Mouse (Mus musculus) hindbrain, embryonic 10.5 days (tissue): Measurements from ENCODE around the gene Crnkl1. TPM values are rescaled to one million over a fixed set of nuclear protein-coding genes. Genes with fewer than 3 reads are reported as not detected.
A peak's percentile ranks its signal among the peaks of the same experiment; 100 is the strongest.
"Not testable (repeated sequence)": the region's sequence is repeated elsewhere in the genome, so short reads cannot be mapped to it uniquely, and the experiment has no call there.

Source experiments
- DNase-seq: peaks from one replicate; pipeline ENCODE4 v3.0.0-alpha.2; 2017; ENCODE audit warnings: low spot score
- H3K27ac ChIP-seq: fragments of 300-500 bp; sonication (generic); 2 replicates; pipeline ENCODE4 v1.5.1; 2016; ENCODE audit warnings: mild to moderate bottlenecking, moderate library complexity
- H3K27me3 ChIP-seq: fragments of 300-500 bp; sonication (generic); 2 replicates; pipeline ENCODE4 v1.6.1; 2016; ENCODE audit warnings: mild to moderate bottlenecking; ENCODE audit not compliant: poor library complexity, insufficient read depth, severe bottlenecking
- H3K36me3 ChIP-seq: fragments of 300-500 bp; sonication (generic); 2 replicates; pipeline ENCODE4 v1.6.1; 2016; ENCODE audit warnings: mild to moderate bottlenecking, moderate library complexity
- H3K4me1 ChIP-seq: fragments of 300-500 bp; sonication (generic); replicated peaks from 2 replicates; pipeline ENCODE4 v1.6.1; 2016; ENCODE audit warnings: mild to moderate bottlenecking
- H3K4me3 ChIP-seq: fragments of 300-500 bp; sonication (generic); 2 replicates; pipeline ENCODE4 v1.5.1; 2016; ENCODE audit warnings: mild to moderate bottlenecking, moderate library complexity
- H3K9me3 ChIP-seq: fragments of 300-500 bp; sonication (generic); 2 replicates; pipeline ENCODE4 v1.6.1; 2016; ENCODE audit warnings: mild to moderate bottlenecking, moderate library complexity
- WGBS: fragments of 180-500 bp; shearing (Covaris S2); methylation state at CpG from one replicate; pipeline ENCODE4 v1.1.7; 2016; 5-methylcytosine and 5-hydroxymethylcytosine counted together
- polyA plus RNA-seq: library from polyadenylated mRNA; unstranded; fragments of >200 nt; fragmentation: Nextera tagmentation; extraction: Ambion mirVana; gene quantifications from 2 replicates; pipeline ENCODE4 v1.2.1, GENCODE M21; 2016

The Crnkl1 gene
- polyA plus RNA-seq, 1 experiment from 2014 or later = 26.7 TPM

GRCm38 (mm10) chr2:145903061-145903901 lies 31.5 kb downstream of the Crnkl1 start:
- under 1% methylated on average over 68 of the region's 68 CpGs for WGBS
- peaks cover 29% of the 10 kb centered on the region for H3K36me3 ChIP-seq
- H3K4me3 ChIP-seq = peak overlapping the region; percentile 96
- no peaks in the 10 kb centered on the region for H3K9me3 ChIP-seq
- H3K27ac ChIP-seq = peak overlapping the region; percentile 98
- DNase-seq = peak; percentile 93
- H3K4me1 ChIP-seq = peaks cover 21% of the 10 kb centered on the region
- H3K27me3 ChIP-seq = no peaks in the 10 kb centered on the region

DNA sequence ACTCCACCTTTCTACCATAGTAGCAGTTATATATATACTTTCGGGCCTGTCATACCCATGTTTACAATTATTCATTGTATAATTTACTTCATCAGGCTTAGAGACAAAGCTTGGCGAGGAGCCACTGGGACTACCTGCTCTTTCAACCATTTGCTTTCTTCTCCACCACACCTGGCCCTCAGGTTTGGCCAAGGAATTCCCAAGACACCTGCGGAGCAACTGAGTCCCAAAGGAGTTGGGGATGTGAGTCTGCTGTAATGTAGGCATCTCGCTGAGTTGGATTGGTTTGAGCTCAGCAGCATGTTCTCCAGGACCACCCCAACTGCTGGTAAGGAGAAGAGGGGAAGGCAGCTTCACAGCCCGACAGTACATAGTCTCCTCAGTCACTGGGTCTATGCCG lies 33.0 kb downstream of the Crnkl1 start, which contains the start of gene Naa20:
Naa20 (plus strand) TSS at position 239 of the 400 bp plus-strand sequence.
- WGBS = 84% methylated on average over 6 of the region's 6 CpGs
- peak within 1 kb of the TSS; percentile 96 for H3K4me3 ChIP-seq

GRCm38 (mm10) chr2:145900318-145900717 lies 34.5 kb downstream of the Crnkl1 start:
- not testable (repeated sequence) for H3K9me3 ChIP-seq, H3K36me3 ChIP-seq, H3K27ac ChIP-seq, H3K27me3 ChIP-seq, DNase-seq, H3K4me3 ChIP-seq
- 83% methylated on average over 8 of the region's 8 CpGs for WGBS
- peaks cover 20% of the 10 kb centered on the region for H3K4me1 ChIP-seq

More for the DNA sequence above, 33.0 kb downstream of the Crnkl1 start, which contains the start of gene Naa20:
- DNase-seq = no peak
- Histone ChIP-seq H3K9me3 (no peaks in the 10 kb centered on the region), H3K27ac (peak within 1 kb of the TSS; percentile 98; the same call in 1 of the 2 replicates), H3K36me3 (peaks cover 17% of the 10 kb centered on the region), H3K4me1 (peaks cover 21% of the 10 kb centered on the region), H3K27me3 (no peaks in the 10 kb centered on the region)

- Histone ChIP-seq H3K36me3 (no peaks in the 10 kb centered on the region), H3K27me3 (no peaks in the 10 kb centered on the region), H3K4me1 (0 out of 2 replicates have a peak, but pooled peaks cover 4% of the 10 kb centered on the region), H3K4me3 (no peak overlapping the region), H3K9me3 (no peaks in the 10 kb centered on the region), H3K27ac (no peak overlapping the region)
- WGBS = 87% methylated on average over 9 of the region's 9 CpGs
- DNase-seq = no peak
Observed at GRCm38 (mm10) chr2:145898106-145898505, 36.7 kb downstream of the Crnkl1 start.

GRCm38 (mm10) chr2:145893756-145894155 lies 41.1 kb downstream of the Crnkl1 start:
- no peaks in the 10 kb centered on the region for H3K4me1 ChIP-seq
- no peak overlapping the region for H3K4me3 ChIP-seq
- no peaks in the 10 kb centered on the region for H3K27me3 ChIP-seq
- 98% methylated on average over 6 of the region's 6 CpGs for WGBS
- H3K36me3 ChIP-seq = no peaks in the 10 kb centered on the region
- no peaks in the 10 kb centered on the region for H3K9me3 ChIP-seq
- no peak overlapping the region for H3K27ac ChIP-seq
- no peak for DNase-seq

DNA sequence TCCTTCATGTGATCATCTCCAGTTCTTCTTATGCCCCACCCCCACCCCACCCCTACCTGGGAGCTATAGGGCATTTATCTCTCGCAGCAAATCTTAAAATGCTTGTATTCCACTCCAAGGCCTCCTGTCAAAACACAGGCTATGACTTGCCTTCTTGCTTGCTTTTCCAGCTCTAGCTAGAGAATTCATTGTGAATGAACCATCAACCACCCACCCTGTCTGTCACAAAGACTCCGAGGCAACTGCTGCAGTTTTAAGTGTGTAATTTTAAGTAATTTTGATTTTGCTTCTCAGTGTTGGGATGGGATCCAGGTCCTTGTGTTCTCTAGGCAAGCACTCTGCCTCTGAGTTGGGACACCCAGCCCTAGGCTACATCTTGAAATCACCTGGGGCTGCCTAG lies 44.2 kb downstream of the Crnkl1 start:
- H3K9me3 ChIP-seq = no peaks in the 10 kb centered on the region
- H3K27ac ChIP-seq = no peak overlapping the region
- no peak overlapping the region for H3K4me3 ChIP-seq
- WGBS = 90% methylated on average over 2 of the region's 2 CpGs
- H3K27me3 ChIP-seq = no peaks in the 10 kb centered on the region
- H3K36me3 ChIP-seq = peaks cover 4% of the 10 kb centered on the region; the same call in 1 of the 2 replicates
- DNase-seq = no peak
- peaks cover 7% of the 10 kb centered on the region for H3K4me1 ChIP-seq

- Histone ChIP-seq H3K27me3 (no peaks in the 10 kb centered on the region), H3K36me3 (peaks cover 5% of the 10 kb centered on the region; the same call in 1 of the 2 replicates), H3K27ac (no peak overlapping the region; the same call in 1 of the 2 replicates), H3K9me3 (no peaks in the 10 kb centered on the region), H3K4me1 (peaks cover 18% of the 10 kb centered on the region), H3K4me3 (no peak overlapping the region)
- 70% methylated on average over 6 of the region's 6 CpGs for WGBS
- no peak for DNase-seq
Observed at GRCm38 (mm10) chr2:145888766-145889480, 45.9 kb downstream of the Crnkl1 start.

DNA sequence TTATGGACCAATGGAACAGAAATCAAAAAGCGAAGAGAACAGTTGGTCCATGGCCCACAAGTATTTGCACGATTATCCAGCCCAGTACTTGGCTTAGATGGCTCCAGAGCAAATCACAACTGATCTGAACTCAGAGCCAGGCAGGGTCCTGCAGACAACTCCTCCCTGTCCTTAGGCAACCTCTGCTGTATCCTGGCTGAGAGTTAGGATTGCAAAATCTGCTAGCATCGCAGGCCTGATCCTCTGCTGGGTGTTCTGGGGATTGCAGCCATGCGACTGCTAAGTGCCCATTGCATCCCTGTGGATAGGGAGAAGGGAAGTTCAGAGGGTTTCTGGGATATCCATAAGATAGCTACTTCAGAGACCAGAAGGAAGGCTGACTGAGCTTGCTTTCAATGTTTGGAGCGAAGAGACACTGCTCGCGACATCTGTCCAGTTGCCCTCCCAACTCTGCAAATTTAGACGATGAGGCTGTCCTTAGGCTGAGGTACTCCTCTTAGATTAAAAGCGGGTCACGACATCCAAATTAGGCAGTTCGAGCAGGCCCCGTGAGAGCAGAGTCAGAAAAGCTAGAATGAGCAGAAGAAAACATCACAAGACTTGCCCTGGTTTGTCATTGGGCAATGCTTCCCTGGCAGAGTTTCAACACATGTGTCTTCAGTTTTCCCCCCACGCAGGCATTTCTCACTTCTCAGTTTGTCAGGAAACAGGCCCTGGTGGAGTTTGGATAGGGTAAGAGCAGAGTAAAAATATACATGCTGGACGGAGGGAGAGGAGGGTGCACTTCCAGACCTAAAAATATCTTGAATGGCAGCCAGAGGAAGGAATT lies 46.7 kb downstream of the Crnkl1 start:
- H3K27ac ChIP-seq = peak overlapping the region; percentile 29; the same call in 1 of the 2 replicates

DNA sequence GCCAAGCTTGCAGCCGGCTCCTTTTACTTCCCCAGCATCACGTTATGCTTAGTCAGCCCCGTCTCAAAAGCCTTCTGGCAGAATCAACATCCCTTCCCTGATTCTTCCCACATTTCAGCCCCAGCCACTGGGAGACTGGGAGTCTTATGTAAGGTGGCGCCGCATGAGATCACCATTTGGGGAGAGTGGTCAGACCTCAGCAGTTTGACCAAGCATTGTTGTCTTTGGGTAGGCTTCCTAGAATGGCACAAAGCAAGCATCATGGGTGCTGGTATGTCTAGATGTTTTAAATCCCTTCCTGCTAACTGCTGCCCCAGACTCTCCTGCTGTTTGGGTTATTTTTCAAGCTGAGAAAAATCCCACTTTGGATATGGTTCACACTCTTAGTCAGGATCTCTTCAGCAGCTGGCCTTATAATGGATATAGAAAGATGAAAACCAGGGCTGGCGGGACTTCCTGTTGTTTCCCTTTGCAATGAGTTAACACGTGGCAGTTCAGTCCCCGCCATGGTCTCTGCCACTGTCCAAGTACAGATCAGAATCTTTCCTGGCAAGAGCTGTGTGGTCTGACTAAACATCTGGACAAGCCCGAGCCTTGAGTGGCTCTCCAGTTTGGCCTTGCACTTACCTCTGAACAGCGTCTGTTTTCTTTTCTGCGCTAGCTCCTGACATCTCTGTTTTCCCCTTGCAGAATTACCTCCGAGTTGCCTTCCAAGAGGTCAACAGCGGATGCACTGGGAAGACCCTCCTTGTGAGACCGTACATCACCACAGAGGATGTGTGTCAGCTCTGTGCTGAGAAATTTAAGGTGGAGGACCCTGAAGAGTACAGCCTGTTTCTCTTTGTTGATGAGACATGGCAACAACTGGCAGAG lies 49.7 kb downstream of the Crnkl1 start:
- no peak for DNase-seq
- WGBS = 72% methylated on average over 14 of the region's 14 CpGs
- H3K36me3 ChIP-seq = peaks cover 11% of the 10 kb centered on the region
- H3K27ac ChIP-seq = peak overlapping the region; percentile 85
- 0 out of 2 replicates have a peak, but pooled peaks cover 5% of the 10 kb centered on the region for H3K9me3 ChIP-seq
- peaks cover 33% of the 10 kb centered on the region for H3K4me1 ChIP-seq
- H3K4me3 ChIP-seq = no peak overlapping the region
- H3K27me3 ChIP-seq = no peaks in the 10 kb centered on the region

More for the DNA sequence above, 46.7 kb downstream of the Crnkl1 start:
- H3K4me1 ChIP-seq = peaks cover 25% of the 10 kb centered on the region
- no peaks in the 10 kb centered on the region for H3K27me3 ChIP-seq
- no peaks in the 10 kb centered on the region for H3K9me3 ChIP-seq
- peak; percentile 31 for DNase-seq
- H3K36me3 ChIP-seq = peaks cover 5% of the 10 kb centered on the region; the same call in 1 of the 2 replicates
- H3K4me3 ChIP-seq = no peak overlapping the region
- 69% methylated on average over 14 of the region's 14 CpGs for WGBS

GRCm38 (mm10) chr2:145884036-145884912 lies 50.5 kb downstream of the Crnkl1 start:
- DNase-seq = peak; percentile 25
- 38% methylated on average over 17 of the region's 17 CpGs for WGBS

DNA sequence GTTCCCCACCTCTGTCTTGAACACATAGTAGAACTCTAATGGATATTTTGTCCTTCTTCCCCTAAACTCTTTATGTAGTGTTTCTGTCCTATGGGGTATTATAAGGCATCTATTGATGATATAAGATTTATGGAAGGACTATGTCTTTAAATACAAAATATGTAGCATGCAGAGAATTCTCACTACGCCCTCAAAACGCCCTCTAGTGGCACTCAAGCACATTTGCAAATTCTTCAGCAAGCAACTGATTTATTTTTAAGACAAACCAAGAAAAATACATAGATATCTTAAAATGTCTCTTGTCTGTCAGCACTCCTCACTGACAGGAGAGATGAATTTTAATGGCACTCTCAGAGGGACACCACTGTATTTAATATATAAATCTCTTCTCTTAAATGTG lies 52.4 kb downstream of the Crnkl1 start:
- Histone ChIP-seq H3K36me3 (peaks cover 24% of the 10 kb centered on the region), H3K4me1 (peaks cover 26% of the 10 kb centered on the region), H3K27me3 (no peaks in the 10 kb centered on the region), H3K27ac (no peak overlapping the region), H3K9me3 (0 out of 2 replicates have a peak, but pooled peaks cover 7% of the 10 kb centered on the region), H3K4me3 (no peak overlapping the region)
- WGBS = 29% methylated on average over 2 of the region's 2 CpGs
- no peak for DNase-seq

More at GRCm38 (mm10) chr2:145884036-145884912, 50.5 kb downstream of the Crnkl1 start:
- H3K9me3 ChIP-seq = 0 out of 2 replicates have a peak, but pooled peaks cover 7% of the 10 kb centered on the region
- peaks cover 33% of the 10 kb centered on the region for H3K4me1 ChIP-seq
- H3K27me3 ChIP-seq = no peaks in the 10 kb centered on the region
- H3K27ac ChIP-seq = peak overlapping the region; percentile 85
- peaks cover 17% of the 10 kb centered on the region for H3K36me3 ChIP-seq
- no peak overlapping the region for H3K4me3 ChIP-seq
